Mouse (Mus musculus): ENCODE data around the gene Padi3. TPM values are rescaled to one million over a fixed set of nuclear protein-coding genes. Genes with fewer than 3 reads are reported as not detected.
A peak's percentile ranks its signal among the peaks of the same experiment; 100 is the strongest.

Gene Padi3
- polyA plus RNA-seq, 1 experiment, result 1.1 TPM

DNA sequence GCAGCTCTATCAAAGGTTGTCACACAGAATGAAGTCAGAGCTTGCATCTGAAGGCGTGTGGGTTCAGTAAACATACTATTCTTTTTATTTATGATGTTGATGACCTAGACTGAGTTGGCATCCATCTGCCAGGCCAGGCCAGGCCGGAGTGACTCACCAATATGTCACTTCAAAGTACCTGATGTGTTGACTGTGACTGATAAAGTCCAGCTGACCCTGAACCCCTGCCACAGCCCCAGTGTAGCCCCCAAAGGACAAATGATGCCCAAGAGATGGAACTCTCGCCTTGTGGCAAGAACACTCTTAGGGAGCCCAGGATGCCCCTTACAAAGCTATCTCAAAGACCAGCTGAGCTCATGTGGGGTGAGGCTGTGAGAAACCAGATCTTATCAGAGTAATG, 54.6 kb downstream of the Padi3 start:
- H3K79me3 ChIP-seq (ENCODE audit: low read depth), result no peaks in the 10 kb centered on the region
- H3K4me3 ChIP-seq (ENCODE audit: insufficient read depth, poor library complexity, severe bottlenecking), result no peak overlapping the region
- no peaks in the 10 kb centered on the region for H3K79me2 ChIP-seq (ENCODE audit: control insufficient read depth, insufficient read depth)
- no peaks in the 10 kb centered on the region for H3K27me3 ChIP-seq (ENCODE audit: control insufficient read depth, insufficient read depth, insufficient read length)
- no peaks in the 10 kb centered on the region for H3K36me3 ChIP-seq (ENCODE audit: control insufficient read depth, insufficient read depth)
- TF ChIP-seq USF1 (IDR thresholded peaks at IDR 0.05; ENCODE audit: low read depth) (no peak), MAX (IDR thresholded peaks at IDR 0.05) (no peak), FOSL1 (IDR thresholded peaks at IDR 0.05; ENCODE audit: insufficient read depth, low read length, poor library complexity, severe bottlenecking) (no peak), CEBPB (IDR thresholded peaks at IDR 0.05; ENCODE audit: low read depth) (no peak), MYOG (IDR thresholded peaks at IDR 0.05; ENCODE audit: control insufficient read depth, extremely low read depth, insufficient read length) (no peak), CTCF (IDR thresholded peaks at IDR 0.05; ENCODE audit: control insufficient read depth, insufficient read depth, insufficient read length) (no peak), MYOD1 (IDR thresholded peaks at IDR 0.05; ENCODE audit: control insufficient read depth, insufficient read length, low read depth) (no peak)
- no peak overlapping the region for H3ac ChIP-seq (ENCODE audit: control insufficient read depth, insufficient read length, low read depth)

DNA sequence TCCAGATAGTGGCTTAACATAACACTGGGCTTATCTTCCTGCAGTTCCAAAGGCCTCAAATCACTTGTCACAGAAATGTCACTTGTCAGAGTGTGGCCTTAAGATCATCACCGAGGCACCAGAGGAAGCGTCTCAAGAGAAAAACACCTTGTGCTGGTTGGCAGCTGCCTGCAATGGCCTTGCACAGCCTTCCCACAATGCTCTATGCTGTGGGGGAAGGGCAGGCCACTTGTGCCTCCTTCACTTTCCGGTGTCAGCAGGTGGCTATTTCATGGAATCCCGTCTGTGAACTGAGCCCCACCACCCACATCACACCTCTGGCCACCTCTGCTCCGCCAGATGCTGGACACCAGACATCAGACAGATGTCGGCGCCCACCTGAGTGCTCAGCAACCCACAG, 57.1 kb downstream of the Padi3 start:
- TF ChIP-seq MAX (IDR thresholded peaks at IDR 0.05) (no peak), CTCF (IDR thresholded peaks at IDR 0.05; ENCODE audit: control insufficient read depth, insufficient read depth, insufficient read length) (no peak), FOSL1 (IDR thresholded peaks at IDR 0.05; ENCODE audit: insufficient read depth, low read length, poor library complexity, severe bottlenecking) (no peak), MYOG (IDR thresholded peaks at IDR 0.05; ENCODE audit: control insufficient read depth, extremely low read depth, insufficient read length) (no peak), MYOD1 (IDR thresholded peaks at IDR 0.05; ENCODE audit: control insufficient read depth, insufficient read length, low read depth) (no peak)
- Histone ChIP-seq H3K36me3 (ENCODE audit: control insufficient read depth, insufficient read depth) (no peaks in the 10 kb centered on the region), H3K79me2 (ENCODE audit: control insufficient read depth, insufficient read depth) (no peaks in the 10 kb centered on the region), H3K27me3 (ENCODE audit: control insufficient read depth, insufficient read depth, insufficient read length) (no peaks in the 10 kb centered on the region), H3K79me3 (ENCODE audit: low read depth) (no peaks in the 10 kb centered on the region), H3ac (ENCODE audit: control insufficient read depth, insufficient read length, low read depth) (no peak overlapping the region), H3K4me3 (ENCODE audit: insufficient read depth, poor library complexity, severe bottlenecking) (no peak overlapping the region)

- TF ChIP-seq MYOD1 (IDR thresholded peaks at IDR 0.05; ENCODE audit: control insufficient read depth, insufficient read length, low read depth), result no peak
- TF ChIP-seq USF1 (IDR thresholded peaks at IDR 0.05; ENCODE audit: low read depth), result peak; percentile 17
- TF ChIP-seq MAX (IDR thresholded peaks at IDR 0.05), result no peak
- H3K79me3 ChIP-seq (ENCODE audit: low read depth), result no peaks in the 10 kb centered on the region
- H3K27me3 ChIP-seq (ENCODE audit: control insufficient read depth, insufficient read depth, insufficient read length), result no peaks in the 10 kb centered on the region
- no peaks in the 10 kb centered on the region for H3K36me3 ChIP-seq (ENCODE audit: control insufficient read depth, insufficient read depth)
- no peak overlapping the region for H3ac ChIP-seq (ENCODE audit: control insufficient read depth, insufficient read length, low read depth)
- no peak overlapping the region for H3K4me3 ChIP-seq (ENCODE audit: insufficient read depth, poor library complexity, severe bottlenecking)
- H3K79me2 ChIP-seq (ENCODE audit: control insufficient read depth, insufficient read depth), result no peaks in the 10 kb centered on the region
Measured at GRCm38 (mm10) chr4:140750328-140750727, 60.1 kb downstream of the Padi3 start.

DNA sequence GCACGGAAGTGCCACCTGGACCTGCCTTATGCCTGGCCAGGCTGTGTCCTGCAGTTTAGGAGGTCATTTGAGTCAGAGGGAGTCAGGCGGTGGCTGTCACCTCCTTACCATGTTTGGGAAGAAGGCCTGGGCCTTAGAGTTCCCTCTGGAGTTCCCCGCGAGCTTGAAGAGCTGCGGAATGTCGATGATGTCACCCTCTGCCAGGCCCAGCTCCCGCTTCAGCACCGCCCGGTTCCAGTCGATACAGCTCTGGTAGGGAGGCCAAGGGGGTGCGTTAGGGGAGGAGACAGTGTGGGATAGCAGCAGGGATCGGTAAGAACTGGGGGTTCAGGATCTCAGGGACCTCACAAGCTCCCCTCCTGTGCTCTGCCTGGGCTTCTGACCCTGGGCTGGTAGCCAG, 62.5 kb downstream of the Padi3 start:
- H3K36me3 ChIP-seq (ENCODE audit: control insufficient read depth, insufficient read depth), result no peaks in the 10 kb centered on the region
- TF ChIP-seq CTCF (IDR thresholded peaks at IDR 0.05; ENCODE audit: control insufficient read depth, insufficient read depth, insufficient read length) (no peak), MYOG (IDR thresholded peaks at IDR 0.05; ENCODE audit: control insufficient read depth, extremely low read depth, insufficient read length) (no peak), USF1 (IDR thresholded peaks at IDR 0.05; ENCODE audit: low read depth) (no peak), MAX (IDR thresholded peaks at IDR 0.05) (no peak), MYOD1 (IDR thresholded peaks at IDR 0.05; ENCODE audit: control insufficient read depth, insufficient read length, low read depth) (no peak), FOSL1 (IDR thresholded peaks at IDR 0.05; ENCODE audit: insufficient read depth, low read length, poor library complexity, severe bottlenecking) (no peak), CEBPB (IDR thresholded peaks at IDR 0.05; ENCODE audit: low read depth) (no peak)
- H3K27me3 ChIP-seq (ENCODE audit: control insufficient read depth, insufficient read depth, insufficient read length), result peaks cover 5% of the 10 kb centered on the region
- H3K79me2 ChIP-seq (ENCODE audit: control insufficient read depth, insufficient read depth), result no peaks in the 10 kb centered on the region
- no peak overlapping the region for H3K4me3 ChIP-seq (ENCODE audit: insufficient read depth, poor library complexity, severe bottlenecking)
- no peaks in the 10 kb centered on the region for H3K79me3 ChIP-seq (ENCODE audit: low read depth)
- no peak overlapping the region for H3ac ChIP-seq (ENCODE audit: control insufficient read depth, insufficient read length, low read depth)

DNA sequence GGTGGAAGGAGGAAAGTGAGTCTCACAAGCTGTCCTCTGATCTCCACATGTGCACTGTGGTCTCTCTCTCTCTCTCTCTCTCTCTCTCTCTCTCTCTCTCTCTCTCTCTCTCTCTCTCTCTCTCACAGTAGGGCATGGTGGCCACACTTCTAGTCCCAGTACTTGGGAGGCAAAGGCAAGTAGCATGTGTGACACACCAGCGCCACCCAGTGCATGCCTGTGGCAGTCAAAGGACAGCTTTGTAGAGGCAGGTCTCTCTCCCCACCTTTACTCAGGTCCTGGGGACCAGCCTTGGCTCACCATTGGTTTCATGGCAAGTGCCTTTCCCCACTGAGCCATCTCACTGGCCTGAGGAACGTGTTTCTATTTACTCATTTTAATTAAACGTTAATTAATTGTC, 65.8 kb downstream of the Padi3 start:
- Histone ChIP-seq H3K79me3 (ENCODE audit: low read depth) (no peaks in the 10 kb centered on the region), H3K4me3 (ENCODE audit: insufficient read depth, poor library complexity, severe bottlenecking) (no peak overlapping the region), H3ac (ENCODE audit: control insufficient read depth, insufficient read length, low read depth) (no peak overlapping the region), H3K36me3 (ENCODE audit: control insufficient read depth, insufficient read depth) (no peaks in the 10 kb centered on the region), H3K27me3 (ENCODE audit: control insufficient read depth, insufficient read depth, insufficient read length) (peaks cover 9% of the 10 kb centered on the region), H3K79me2 (ENCODE audit: control insufficient read depth, insufficient read depth) (no peaks in the 10 kb centered on the region)
- TF ChIP-seq MYOD1 (IDR thresholded peaks at IDR 0.05; ENCODE audit: control insufficient read depth, insufficient read length, low read depth) (no peak), CTCF (IDR thresholded peaks at IDR 0.05; ENCODE audit: control insufficient read depth, insufficient read depth, insufficient read length) (peak; percentile 83)

GRCm38 (mm10) chr4:140743086-140743485, 67.4 kb downstream of the Padi3 start:
- H3ac ChIP-seq (ENCODE audit: control insufficient read depth, insufficient read length, low read depth), result no peak overlapping the region
- no peaks in the 10 kb centered on the region for H3K36me3 ChIP-seq (ENCODE audit: control insufficient read depth, insufficient read depth)
- no peak for TF ChIP-seq MAX (IDR thresholded peaks at IDR 0.05)
- TF ChIP-seq USF1 (IDR thresholded peaks at IDR 0.05; ENCODE audit: low read depth), result no peak
- TF ChIP-seq CEBPB (IDR thresholded peaks at IDR 0.05; ENCODE audit: low read depth), result no peak
- no peak for TF ChIP-seq CTCF (IDR thresholded peaks at IDR 0.05; ENCODE audit: control insufficient read depth, insufficient read depth, insufficient read length)
- TF ChIP-seq FOSL1 (IDR thresholded peaks at IDR 0.05; ENCODE audit: insufficient read depth, low read length, poor library complexity, severe bottlenecking), result no peak
- no peak for TF ChIP-seq MYOD1 (IDR thresholded peaks at IDR 0.05; ENCODE audit: control insufficient read depth, insufficient read length, low read depth)
- TF ChIP-seq MYOG (IDR thresholded peaks at IDR 0.05; ENCODE audit: control insufficient read depth, extremely low read depth, insufficient read length), result no peak
- no peaks in the 10 kb centered on the region for H3K79me3 ChIP-seq (ENCODE audit: low read depth)
- no peak overlapping the region for H3K4me3 ChIP-seq (ENCODE audit: insufficient read depth, poor library complexity, severe bottlenecking)
- no peaks in the 10 kb centered on the region for H3K79me2 ChIP-seq (ENCODE audit: control insufficient read depth, insufficient read depth)
- H3K27me3 ChIP-seq (ENCODE audit: control insufficient read depth, insufficient read depth, insufficient read length), result peaks cover 9% of the 10 kb centered on the region

All from C2C12 (cell line).